Mouse (Mus musculus) hindbrain, embryonic 12.5 days (tissue): Measurements from ENCODE around the gene Sprr2d. TPM values are rescaled to one million over a fixed set of nuclear protein-coding genes. Genes with fewer than 3 reads are reported as not detected.

Source experiments
- ATAC-seq: fragments of 200-750 bp; cut with Nextera tagmentation; 2 replicates; pipeline ENCODE4 v1.8.0; 2017; ENCODE audit warnings: moderate TSS enrichment; ENCODE audit not compliant: low FRiP score
- H3K27ac ChIP-seq: fragments of 300-500 bp; sonication (generic); 2 replicates; pipeline ENCODE4 v1.5.1; 2016; ENCODE audit warnings: mild to moderate bottlenecking
- H3K27me3 ChIP-seq: fragments of 300-500 bp; sonication (generic); 2 replicates; pipeline ENCODE4 v1.6.1; 2016; ENCODE audit warnings: mild to moderate bottlenecking
- H3K36me3 ChIP-seq: fragments of 300-500 bp; sonication (generic); 2 replicates; pipeline ENCODE4 v1.6.1; 2016; ENCODE audit warnings: mild to moderate bottlenecking
- H3K4me1 ChIP-seq: fragments of 300-500 bp; sonication (generic); 2 replicates; pipeline ENCODE4 v1.6.1; 2016
- H3K4me2 ChIP-seq: fragments of 300-500 bp; sonication (generic); replicated peaks from 2 replicates; pipeline ENCODE4 v1.6.1; 2016; ENCODE audit warnings: mild to moderate bottlenecking
- H3K4me3 ChIP-seq: fragments of 300-500 bp; sonication (generic); 2 replicates; pipeline ENCODE4 v1.5.1; 2016; ENCODE audit warnings: mild to moderate bottlenecking
- H3K9ac ChIP-seq: fragments of 300-500 bp; sonication (generic); 2 replicates; pipeline ENCODE4 v1.6.1; 2016; ENCODE audit warnings: mild to moderate bottlenecking, moderate library complexity
- H3K9me3 ChIP-seq: fragments of 300-500 bp; sonication (generic); replicated peaks from 2 replicates; pipeline ENCODE4 v1.6.1; 2016; ENCODE audit warnings: mild to moderate bottlenecking
- WGBS: fragments of 180-500 bp; shearing (Covaris S2); methylation state at CpG from one replicate; pipeline ENCODE4 v1.1.7; 2016; 5-methylcytosine and 5-hydroxymethylcytosine counted together
- polyA plus RNA-seq: library from polyadenylated mRNA; unstranded; fragments of >200 nt; fragmentation: Nextera tagmentation; extraction: Ambion mirVana; gene quantifications from 2 replicates; pipeline ENCODE4 v1.2.1, GENCODE M21; 2016

The Sprr2d gene
- polyA plus RNA-seq: not detected in 2 replicates

DNA sequence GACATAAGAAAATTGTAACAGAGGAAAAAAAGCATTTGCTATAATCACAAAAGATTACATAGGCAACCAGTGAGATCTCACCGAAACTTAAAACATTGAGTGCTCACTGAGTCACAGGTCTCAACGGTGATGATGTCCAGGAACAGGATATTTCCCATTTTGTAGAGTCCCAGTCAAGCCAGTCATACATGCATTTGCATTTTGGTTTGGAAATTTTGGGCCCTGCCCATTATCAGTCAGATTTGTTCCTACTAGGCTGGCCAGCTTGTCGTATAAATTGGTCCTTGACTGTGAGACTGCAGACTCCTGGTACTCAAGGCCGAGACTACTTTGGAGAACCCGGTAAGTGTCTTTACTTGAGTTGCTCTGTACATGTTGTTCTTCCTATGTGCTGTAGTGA lies at the start of gene Sprr2d:
Gene Sprr2d, plus strand, starts transcription at position 301 of the 400 bp plus-strand sequence.
- H3K4me2 ChIP-seq: no peak within 1 kb of the TSS
- no peaks in the 10 kb centered on the region for H3K4me1 ChIP-seq
- H3K36me3 ChIP-seq: no peaks in the 10 kb centered on the region
- H3K27ac ChIP-seq: no peak within 1 kb of the TSS
- no peak within 1 kb of the TSS for H3K4me3 ChIP-seq
- no peak within 1 kb of the TSS for H3K9ac ChIP-seq
- ATAC-seq: no peak
- H3K27me3 ChIP-seq: no peaks in the 10 kb centered on the region
- H3K9me3 ChIP-seq: no peaks in the 10 kb centered on the region
- WGBS: 86% methylated on average over 5 of the region's 5 CpGs

DNA sequence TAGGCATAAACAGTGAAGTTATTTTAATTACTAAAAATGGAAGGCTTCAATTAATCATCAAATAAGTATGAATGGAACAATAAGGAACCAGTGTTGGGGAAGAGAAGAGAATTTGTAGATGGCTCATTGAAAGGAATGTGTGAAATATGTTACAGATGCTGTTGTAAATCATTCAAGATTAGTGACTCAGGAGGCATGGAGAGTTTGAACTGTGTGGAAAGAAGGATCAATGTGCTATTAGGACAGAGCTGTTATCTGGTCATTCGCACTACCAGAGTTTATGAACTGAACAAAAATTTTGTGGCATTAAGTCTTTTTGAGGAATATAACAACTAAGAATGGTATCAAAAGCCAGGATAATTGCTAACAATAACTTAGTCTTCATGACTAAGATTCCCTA lies 31.5 kb upstream of the Sprr2d start:
- Histone ChIP-seq H3K36me3 (no peaks in the 10 kb centered on the region), H3K4me3 (no peak overlapping the region), H3K4me2 (no peak overlapping the region), H3K27ac (no peak overlapping the region), H3K9me3 (no peaks in the 10 kb centered on the region), H3K4me1 (no peaks in the 10 kb centered on the region), H3K9ac (no peak overlapping the region), H3K27me3 (no peaks in the 10 kb centered on the region)
- ATAC-seq: no peak
- 93% methylated on average over 1 of the region's 1 CpGs for WGBS

DNA sequence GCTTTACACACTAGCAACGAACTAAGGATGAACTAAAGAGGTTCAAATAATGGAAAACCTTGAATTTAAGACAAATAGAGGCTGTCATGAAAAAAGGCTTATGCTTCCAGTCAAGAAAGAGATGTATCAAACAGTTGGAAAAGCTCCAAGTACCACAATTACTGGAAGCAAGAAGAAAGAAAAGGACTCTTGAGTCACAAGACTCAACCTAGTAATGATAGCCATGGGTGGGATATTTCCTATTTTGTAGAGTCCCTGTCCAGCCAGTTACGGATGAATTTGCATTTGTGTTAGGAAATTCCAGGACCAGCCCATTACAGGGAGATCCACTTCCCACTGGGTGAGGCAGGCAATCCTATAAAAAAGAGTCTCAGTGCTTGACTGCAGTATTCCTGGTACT lies 22.6 kb upstream of the Sprr2d start, which contains the start of gene Sprr2b:
Gene Sprr2b, plus strand, starts transcription at position 301 of the 400 bp plus-strand sequence.
- Histone ChIP-seq H3K4me3 (no peak within 1 kb of the TSS), H3K27me3 (no peaks in the 10 kb centered on the region)
- ATAC-seq: no peak

GRCm38 (mm10) chr3:92317384-92317783 lies 21.6 kb upstream of the Sprr2d start:
- no peak for ATAC-seq

More for the DNA sequence above, 22.6 kb upstream of the Sprr2d start, which contains the start of gene Sprr2b:
- Histone ChIP-seq H3K9me3 (no peaks in the 10 kb centered on the region), H3K9ac (no peak within 1 kb of the TSS), H3K27ac (no peak within 1 kb of the TSS), H3K4me1 (no peaks in the 10 kb centered on the region), H3K4me2 (no peak within 1 kb of the TSS), H3K36me3 (no peaks in the 10 kb centered on the region)
- WGBS: 80% methylated on average over 2 of the region's 2 CpGs

DNA sequence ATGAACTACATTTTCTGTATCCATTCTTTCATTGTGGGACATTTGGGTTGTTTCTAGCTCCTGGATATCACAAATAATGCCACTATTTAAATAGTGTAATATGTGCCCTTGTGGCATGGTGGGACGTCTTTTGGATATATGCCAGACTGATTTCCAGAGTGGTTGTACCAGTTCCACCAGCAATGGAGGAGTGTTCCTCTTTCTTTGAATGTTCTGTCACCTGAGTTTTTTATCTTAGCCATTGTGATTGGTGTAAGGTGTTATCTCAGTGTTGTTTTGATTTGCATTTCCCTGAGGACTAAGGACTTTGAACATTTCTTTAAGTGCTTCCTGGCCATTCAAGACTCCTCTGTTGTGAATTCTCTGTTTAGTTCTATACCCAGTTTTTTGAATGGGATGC lies 2.7 kb upstream of the Sprr2d start:
- Histone ChIP-seq H3K4me3 (no peak overlapping the region), H3K36me3 (no peaks in the 10 kb centered on the region), H3K27me3 (no peaks in the 10 kb centered on the region), H3K27ac (no peak overlapping the region), H3K9me3 (no peaks in the 10 kb centered on the region), H3K4me1 (no peaks in the 10 kb centered on the region), H3K4me2 (no peak overlapping the region), H3K9ac (no peak overlapping the region)
- 81% methylated on average over 1 of the region's 1 CpGs for WGBS
- no peak for ATAC-seq

More at GRCm38 (mm10) chr3:92317384-92317783, 21.6 kb upstream of the Sprr2d start:
- no peaks in the 10 kb centered on the region for H3K4me1 ChIP-seq
- no peaks in the 10 kb centered on the region for H3K27me3 ChIP-seq
- H3K9ac ChIP-seq: no peak overlapping the region
- no peaks in the 10 kb centered on the region for H3K9me3 ChIP-seq
- no peak overlapping the region for H3K4me2 ChIP-seq
- H3K4me3 ChIP-seq: no peak overlapping the region
- H3K36me3 ChIP-seq: no peaks in the 10 kb centered on the region
- WGBS: 62% methylated on average over 2 of the region's 2 CpGs
- H3K27ac ChIP-seq: no peak overlapping the region

DNA sequence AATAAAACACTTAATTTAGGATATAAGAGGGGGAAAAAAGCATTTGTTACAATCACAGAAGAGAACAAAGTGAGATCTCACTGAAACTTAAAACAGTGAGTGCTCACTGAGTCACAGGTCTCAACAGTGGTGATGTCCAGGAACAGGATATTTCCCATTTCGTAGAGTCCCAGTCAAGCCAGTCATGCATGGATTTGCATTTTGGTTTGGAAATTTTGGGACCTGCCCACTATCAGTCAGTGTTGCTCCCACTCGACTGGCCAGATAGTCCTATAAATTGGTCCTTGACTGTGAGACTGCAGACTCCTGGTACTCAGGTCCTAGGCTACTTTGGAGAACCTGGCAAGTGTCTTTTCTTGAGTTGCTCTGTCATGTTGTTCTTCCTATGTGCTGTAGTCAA lies 12.9 kb downstream of the Sprr2d start, which contains the start of gene Sprr2e:
Gene Sprr2e, plus strand, starts transcription at position 301 of the 400 bp plus-strand sequence.
- Histone ChIP-seq H3K27me3 (no peaks in the 10 kb centered on the region), H3K9ac (no peak within 1 kb of the TSS), H3K9me3 (no peaks in the 10 kb centered on the region)

GRCm38 (mm10) chr3:92361619-92362018 lies 22.7 kb downstream of the Sprr2d start:
- Histone ChIP-seq H3K9me3 (no peaks in the 10 kb centered on the region), H3K4me3 (no peak overlapping the region), H3K9ac (no peak overlapping the region), H3K36me3 (no peaks in the 10 kb centered on the region), H3K27me3 (no peaks in the 10 kb centered on the region), H3K4me1 (no peaks in the 10 kb centered on the region), H3K27ac (no peak overlapping the region), H3K4me2 (no peak overlapping the region)
- no peak for ATAC-seq

More for the DNA sequence above, 12.9 kb downstream of the Sprr2d start, which contains the start of gene Sprr2e:
- H3K4me2 ChIP-seq: no peak within 1 kb of the TSS
- 83% methylated on average over 2 of the region's 2 CpGs for WGBS
- no peak within 1 kb of the TSS for H3K4me3 ChIP-seq
- no peak within 1 kb of the TSS for H3K27ac ChIP-seq
- no peak for ATAC-seq
- no peaks in the 10 kb centered on the region for H3K4me1 ChIP-seq
- H3K36me3 ChIP-seq: no peaks in the 10 kb centered on the region

DNA sequence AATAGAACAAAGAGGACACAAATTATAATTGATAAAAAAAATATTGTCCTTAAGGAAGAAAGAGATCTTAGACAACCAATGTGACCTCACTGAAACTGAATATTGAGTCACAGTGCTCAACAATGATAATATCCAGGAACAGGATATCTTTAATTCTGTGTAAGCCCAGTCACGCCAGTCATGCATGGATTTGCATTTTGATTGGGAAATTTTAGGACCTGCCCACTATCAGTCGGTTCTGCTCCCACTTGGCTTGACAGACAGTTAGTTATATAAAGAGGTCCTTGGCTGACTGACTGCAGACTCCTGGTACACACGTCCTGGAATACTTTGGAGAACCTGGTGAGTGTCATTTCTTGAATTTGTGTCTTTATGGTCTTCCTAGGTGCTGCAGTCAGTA lies 25.9 kb downstream of the Sprr2d start, which contains the start of gene Sprr2f:
Gene Sprr2f, plus strand, starts transcription at position 301 of the 400 bp plus-strand sequence.
- H3K4me1 ChIP-seq: no peaks in the 10 kb centered on the region
- H3K27ac ChIP-seq: no peak within 1 kb of the TSS
- H3K36me3 ChIP-seq: no peaks in the 10 kb centered on the region
- H3K9me3 ChIP-seq: no peaks in the 10 kb centered on the region
- H3K27me3 ChIP-seq: no peaks in the 10 kb centered on the region
- no peak for ATAC-seq
- no peak within 1 kb of the TSS for H3K4me2 ChIP-seq
- H3K9ac ChIP-seq: no peak within 1 kb of the TSS
- H3K4me3 ChIP-seq: no peak within 1 kb of the TSS
- 74% methylated on average over 3 of the region's 3 CpGs for WGBS

GRCm38 (mm10) chr3:92373613-92374012 lies 34.7 kb downstream of the Sprr2d start:
- WGBS: 76% methylated on average over 2 of the region's 2 CpGs
- Histone ChIP-seq H3K4me2 (no peak overlapping the region), H3K4me3 (no peak overlapping the region), H3K36me3 (no peaks in the 10 kb centered on the region), H3K9me3 (no peaks in the 10 kb centered on the region), H3K27me3 (no peaks in the 10 kb centered on the region), H3K9ac (no peak overlapping the region), H3K27ac (no peak overlapping the region), H3K4me1 (no peaks in the 10 kb centered on the region)
- no peak for ATAC-seq

DNA sequence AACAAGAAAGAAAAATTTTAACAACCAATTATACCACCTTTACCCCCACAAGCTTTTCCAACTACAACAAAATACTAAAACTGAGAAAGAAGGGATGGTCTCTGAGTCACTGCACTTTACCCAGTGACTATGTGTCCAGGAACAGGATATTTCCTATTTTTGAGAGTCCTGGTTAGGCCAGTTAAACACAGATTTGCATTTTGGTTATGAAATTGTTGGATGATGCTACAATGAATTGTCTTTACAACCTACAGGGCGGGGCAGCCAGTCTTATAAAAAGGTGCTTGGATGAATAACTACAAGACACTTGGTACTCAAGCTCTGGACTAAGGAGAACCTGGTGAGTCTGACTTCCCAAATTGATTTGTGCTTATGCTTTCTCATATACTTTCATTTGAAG lies 46.4 kb downstream of the Sprr2d start, which contains the start of gene Sprr2h:
Gene Sprr2h, plus strand, starts transcription at position 301 of the 400 bp plus-strand sequence.
- H3K27ac ChIP-seq: no peak within 1 kb of the TSS
- H3K9ac ChIP-seq: no peak within 1 kb of the TSS
- no peak within 1 kb of the TSS for H3K4me2 ChIP-seq
- H3K27me3 ChIP-seq: no peaks in the 10 kb centered on the region
- no peak for ATAC-seq
- H3K4me1 ChIP-seq: no peaks in the 10 kb centered on the region
- no peak within 1 kb of the TSS for H3K4me3 ChIP-seq
- no peaks in the 10 kb centered on the region for H3K36me3 ChIP-seq
- 96% methylated on average over 1 of the region's 1 CpGs for WGBS
- H3K9me3 ChIP-seq: no peaks in the 10 kb centered on the region

Other genes with a start within 250 kb of the Sprr2d start
- gene Prr9, start 215.2 kb upstream of the Sprr2d start, polyA plus RNA-seq: not detected in 2 replicates
- gene Lelp1, start 196.4 kb upstream of the Sprr2d start, polyA plus RNA-seq: not detected in 2 replicates
- gene Sprr2a1, start 123.3 kb upstream of the Sprr2d start, polyA plus RNA-seq: not detected in 2 replicates
- gene Sprr2a2, start 123.2 kb upstream of the Sprr2d start, polyA plus RNA-seq: 0.34 and 0.80 TPM in 2 replicates
- gene Sprr2a3, start 53.7 kb upstream of the Sprr2d start, polyA plus RNA-seq: not detected in 2 replicates
- 2.5 TPM in 2 replicates for gene Sprr2b, start 22.5 kb upstream of the Sprr2d start, polyA plus RNA-seq
- not detected in 2 replicates for gene Sprr2e, start 13.0 kb downstream of the Sprr2d start, polyA plus RNA-seq
- not detected in 2 replicates for gene Sprr2f, start 26.0 kb downstream of the Sprr2d start, polyA plus RNA-seq
- gene Sprr2h, start 46.5 kb downstream of the Sprr2d start, polyA plus RNA-seq: not detected in 2 replicates
- gene Sprr2i, start 68.9 kb downstream of the Sprr2d start, polyA plus RNA-seq: not detected in 2 replicates
- gene Sprr2j-ps, start 78.9 kb downstream of the Sprr2d start, polyA plus RNA-seq: not detected in 2 replicates
- 8.3 and 10.0 TPM in 2 replicates for gene Gm9774, start 90.3 kb downstream of the Sprr2d start, polyA plus RNA-seq
- not detected in 2 replicates for gene Sprr2k, start 93.4 kb downstream of the Sprr2d start, polyA plus RNA-seq
- not detected in 2 replicates for gene Sprr1b, start 99.6 kb downstream of the Sprr2d start, polyA plus RNA-seq
- gene Sprr3, start 119.6 kb downstream of the Sprr2d start, polyA plus RNA-seq: not detected in 2 replicates
- not detected in 2 replicates for gene Sprr1a, start 146.8 kb downstream of the Sprr2d start, polyA plus RNA-seq
- not detected in 2 replicates for gene Sprr4, start 161.4 kb downstream of the Sprr2d start, polyA plus RNA-seq
- gene 2310046K23Rik, start 195.4 kb downstream of the Sprr2d start, polyA plus RNA-seq: not detected in 2 replicates
- 0.14 TPM in 1 of 2 replicates, not detected in the other for gene Ivl, start 234.6 kb downstream of the Sprr2d start, polyA plus RNA-seq
- not detected in 2 replicates for gene Smcp, start 249.9 kb downstream of the Sprr2d start, polyA plus RNA-seq